Mouse (Mus musculus) heart, embryonic 12.5 days (tissue): ENCODE measurements around the gene Ankrd52. TPM values are rescaled to one million over a fixed set of nuclear protein-coding genes. Genes with fewer than 3 reads are reported as not detected.

Experiments used
- ATAC-seq: fragments of 200-750 bp; cut with Nextera tagmentation; 2 replicates; pipeline ENCODE4 v1.8.0; 2017; ENCODE audit warnings: moderate TSS enrichment, moderate library complexity; ENCODE audit not compliant: insufficient number of reproducible peaks, low FRiP score
- H3K27ac ChIP-seq: fragments of 300-500 bp; sonication (generic); 2 replicates; pipeline ENCODE4 v1.5.1; 2016; ENCODE audit warnings: mild to moderate bottlenecking, moderate library complexity; ENCODE audit not compliant: poor library complexity, severe bottlenecking
- H3K27me3 ChIP-seq: fragments of 300-500 bp; sonication (generic); replicated peaks from 2 replicates; pipeline ENCODE4 v1.6.1; 2016; ENCODE audit warnings: mild to moderate bottlenecking, moderate library complexity
- H3K36me3 ChIP-seq: fragments of 300-500 bp; sonication (generic); 2 replicates; pipeline ENCODE4 v1.6.1; 2016; ENCODE audit warnings: mild to moderate bottlenecking, moderate library complexity
- H3K4me1 ChIP-seq: fragments of 300-500 bp; sonication (generic); replicated peaks from 2 replicates; pipeline ENCODE4 v1.6.1; 2016; ENCODE audit warnings: mild to moderate bottlenecking
- H3K4me2 ChIP-seq: fragments of 300-500 bp; sonication (generic); 2 replicates; pipeline ENCODE4 v1.6.1; 2016; ENCODE audit warnings: mild to moderate bottlenecking, moderate library complexity
- H3K4me3 ChIP-seq: fragments of 300-500 bp; sonication (generic); 2 replicates; pipeline ENCODE4 v1.5.1; 2016; ENCODE audit warnings: mild to moderate bottlenecking
- H3K9ac ChIP-seq: fragments of 300-500 bp; sonication (generic); 2 replicates; pipeline ENCODE4 v1.6.1; 2016; ENCODE audit warnings: mild to moderate bottlenecking, moderate library complexity
- H3K9me3 ChIP-seq: fragments of 300-500 bp; sonication (generic); replicated peaks from 2 replicates; pipeline ENCODE4 v1.6.1; 2016; ENCODE audit warnings: mild to moderate bottlenecking, moderate library complexity
- WGBS: fragments of 180-500 bp; shearing (Covaris S2); methylation state at CpG from one replicate; pipeline ENCODE4 v1.1.7; 2016; 5-methylcytosine and 5-hydroxymethylcytosine counted together
- polyA plus RNA-seq: library from polyadenylated mRNA; unstranded; fragments of >200 nt; fragmentation: Nextera tagmentation; extraction: Ambion mirVana; gene quantifications from 2 replicates; pipeline ENCODE4 v1.2.1, GENCODE M21; 2016

Ankrd52 gene
- polyA plus RNA-seq, 1 experiment from 2014 or later, result 10.6 TPM

GRCm38 (mm10) chr10:128422426-128422825, 45.5 kb downstream of the Ankrd52 start:
- 62% methylated on average over 5 of the region's 5 CpGs for WGBS
- Histone ChIP-seq H3K4me3 (no peak overlapping the region), H3K27me3 (no peaks in the 10 kb centered on the region), H3K9ac (no peak overlapping the region), H3K27ac (no peak overlapping the region), H3K4me1 (peaks cover 5% of the 10 kb centered on the region), H3K9me3 (no peaks in the 10 kb centered on the region), H3K36me3 (peaks cover 78% of the 10 kb centered on the region), H3K4me2 (no peak overlapping the region)
- no peak for ATAC-seq

DNA sequence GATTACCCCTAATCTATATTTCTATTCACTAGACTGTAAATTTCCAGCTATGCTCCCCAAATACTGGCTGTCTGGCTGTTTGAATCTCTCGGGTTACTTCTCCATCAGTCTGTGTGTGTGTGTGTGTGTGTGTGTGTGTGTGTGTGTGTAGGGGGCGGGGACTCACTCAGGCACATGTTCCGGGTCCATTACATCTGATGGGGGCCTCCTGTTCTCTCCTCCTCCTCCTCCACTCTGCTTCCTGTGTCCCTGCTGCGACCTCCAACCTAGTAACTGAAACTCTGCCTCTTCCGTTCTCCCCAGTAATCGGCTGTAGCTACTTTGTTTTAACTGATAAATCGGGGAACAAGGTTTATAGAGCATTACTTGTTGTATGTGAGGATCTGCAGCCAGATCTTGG, 47.7 kb downstream of the Ankrd52 start:
- H3K27me3 ChIP-seq, result no peaks in the 10 kb centered on the region
- no peak overlapping the region for H3K4me2 ChIP-seq
- H3K36me3 ChIP-seq, result peaks cover 75% of the 10 kb centered on the region
- H3K4me3 ChIP-seq, result no peak overlapping the region
- 0 out of 2 replicates have a peak overlapping the region, but pooled peaks have one; percentile 17 for H3K9ac ChIP-seq
- ATAC-seq, result no peak
- H3K27ac ChIP-seq, result peak overlapping the region; percentile 62; the same call in 1 of the 2 replicates
- WGBS, result 50% methylated on average over 7 of the region's 7 CpGs
- H3K9me3 ChIP-seq, result no peaks in the 10 kb centered on the region
- peaks cover 5% of the 10 kb centered on the region for H3K4me1 ChIP-seq

DNA sequence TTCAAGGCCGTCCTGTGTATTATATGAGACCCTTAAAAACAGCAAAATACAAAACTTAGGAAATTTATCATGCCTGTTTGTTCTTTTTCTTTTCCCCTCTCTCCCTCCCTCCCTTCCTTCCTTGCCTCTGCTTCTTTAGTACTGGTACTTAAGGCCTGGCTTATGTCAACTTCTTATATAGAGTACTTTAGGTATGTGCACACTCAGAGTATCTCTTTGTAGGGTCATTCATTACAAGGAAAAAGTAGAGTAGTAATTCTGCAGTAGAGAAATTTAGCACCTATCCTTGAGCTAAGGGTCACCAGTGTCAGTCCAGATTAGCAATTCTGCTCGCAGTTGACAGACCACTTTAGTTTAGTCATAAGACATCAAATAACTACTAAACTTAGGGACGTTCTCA, 48.3 kb downstream of the Ankrd52 start:
- no peak overlapping the region for H3K27ac ChIP-seq
- H3K9me3 ChIP-seq, result no peaks in the 10 kb centered on the region
- WGBS, result 75% methylated on average over 3 of the region's 3 CpGs
- H3K36me3 ChIP-seq, result peaks cover 75% of the 10 kb centered on the region
- H3K4me3 ChIP-seq, result no peak overlapping the region
- peaks cover 5% of the 10 kb centered on the region for H3K4me1 ChIP-seq
- H3K4me2 ChIP-seq, result no peak overlapping the region
- no peak for ATAC-seq
- no peaks in the 10 kb centered on the region for H3K27me3 ChIP-seq
- H3K9ac ChIP-seq, result no peak overlapping the region

DNA sequence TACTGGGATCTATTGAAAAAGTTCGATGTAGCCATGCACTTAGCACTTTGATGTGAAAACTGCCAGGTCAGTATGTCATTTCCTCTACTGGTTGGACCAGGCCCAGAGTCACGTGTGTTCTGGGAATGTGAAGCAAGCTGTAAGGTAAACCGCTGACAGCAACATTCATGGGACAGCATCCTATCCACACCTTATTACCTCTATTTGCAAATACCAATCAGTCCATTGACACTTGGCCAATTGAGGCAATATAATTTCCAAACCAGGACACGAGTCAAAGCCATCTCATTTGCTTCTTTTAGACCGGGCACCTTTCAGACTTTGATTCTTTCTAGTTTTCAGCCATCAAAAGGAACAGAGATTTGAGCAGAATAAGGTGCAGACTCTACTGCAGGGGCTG, 52.1 kb downstream of the Ankrd52 start:
- 88% methylated on average over 5 of the region's 5 CpGs for WGBS
- Histone ChIP-seq H3K9me3 (no peaks in the 10 kb centered on the region), H3K4me2 (no peak overlapping the region), H3K36me3 (peaks cover 63% of the 10 kb centered on the region), H3K4me1 (peaks cover 5% of the 10 kb centered on the region), H3K4me3 (no peak overlapping the region), H3K27ac (no peak overlapping the region), H3K9ac (no peak overlapping the region), H3K27me3 (no peaks in the 10 kb centered on the region)
- ATAC-seq, result no peak

DNA sequence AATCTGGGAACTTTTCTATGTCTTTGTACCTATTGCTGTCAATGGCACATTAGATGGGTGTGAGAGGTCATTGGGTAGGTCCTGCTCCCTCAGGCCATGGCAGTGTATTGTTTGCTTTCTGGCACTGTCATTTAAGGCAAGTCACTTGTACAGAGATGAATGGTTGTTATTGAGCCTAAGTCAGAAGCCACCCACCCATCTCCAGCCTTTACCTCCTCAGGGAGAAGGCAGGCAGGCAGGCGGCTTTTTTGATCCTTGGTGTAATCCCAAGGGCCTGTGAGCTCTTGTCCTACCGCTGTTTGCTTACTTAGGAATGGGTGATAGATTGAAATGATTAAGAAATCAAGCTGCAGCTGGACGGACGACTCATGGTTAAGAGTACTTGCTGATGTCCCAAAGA, 52.5 kb downstream of the Ankrd52 start:
- peaks cover 63% of the 10 kb centered on the region for H3K36me3 ChIP-seq
- no peak overlapping the region for H3K9ac ChIP-seq
- no peak overlapping the region for H3K4me2 ChIP-seq
- peaks cover 5% of the 10 kb centered on the region for H3K4me1 ChIP-seq
- no peak for ATAC-seq
- no peaks in the 10 kb centered on the region for H3K9me3 ChIP-seq
- H3K4me3 ChIP-seq, result no peak overlapping the region
- H3K27me3 ChIP-seq, result no peaks in the 10 kb centered on the region
- WGBS, result 84% methylated on average over 4 of the region's 4 CpGs
- no peak overlapping the region for H3K27ac ChIP-seq

- Histone ChIP-seq H3K9me3 (no peaks in the 10 kb centered on the region), H3K4me1 (peaks cover 13% of the 10 kb centered on the region; the same call in 1 of the 2 replicates), H3K27ac (no peak overlapping the region), H3K4me3 (no peak overlapping the region), H3K9ac (no peak overlapping the region), H3K4me2 (no peak overlapping the region), H3K36me3 (peaks cover 83% of the 10 kb centered on the region), H3K27me3 (no peaks in the 10 kb centered on the region)
- no peak for ATAC-seq
- WGBS, result 92% methylated on average over 2 of the region's 2 CpGs
Observed at GRCm38 (mm10) chr10:128433417-128433816, 56.5 kb downstream of the Ankrd52 start.

- Histone ChIP-seq H3K9me3 (no peaks in the 10 kb centered on the region), H3K36me3 (peaks cover 82% of the 10 kb centered on the region), H3K4me2 (no peak overlapping the region), H3K27ac (no peak overlapping the region), H3K4me3 (no peak overlapping the region), H3K4me1 (peaks cover 18% of the 10 kb centered on the region), H3K27me3 (no peaks in the 10 kb centered on the region), H3K9ac (no peak overlapping the region)
- WGBS, result 83% methylated on average over 10 of the region's 10 CpGs
- no peak for ATAC-seq
Observed at GRCm38 (mm10) chr10:128434681-128435080, 57.8 kb downstream of the Ankrd52 start.

DNA sequence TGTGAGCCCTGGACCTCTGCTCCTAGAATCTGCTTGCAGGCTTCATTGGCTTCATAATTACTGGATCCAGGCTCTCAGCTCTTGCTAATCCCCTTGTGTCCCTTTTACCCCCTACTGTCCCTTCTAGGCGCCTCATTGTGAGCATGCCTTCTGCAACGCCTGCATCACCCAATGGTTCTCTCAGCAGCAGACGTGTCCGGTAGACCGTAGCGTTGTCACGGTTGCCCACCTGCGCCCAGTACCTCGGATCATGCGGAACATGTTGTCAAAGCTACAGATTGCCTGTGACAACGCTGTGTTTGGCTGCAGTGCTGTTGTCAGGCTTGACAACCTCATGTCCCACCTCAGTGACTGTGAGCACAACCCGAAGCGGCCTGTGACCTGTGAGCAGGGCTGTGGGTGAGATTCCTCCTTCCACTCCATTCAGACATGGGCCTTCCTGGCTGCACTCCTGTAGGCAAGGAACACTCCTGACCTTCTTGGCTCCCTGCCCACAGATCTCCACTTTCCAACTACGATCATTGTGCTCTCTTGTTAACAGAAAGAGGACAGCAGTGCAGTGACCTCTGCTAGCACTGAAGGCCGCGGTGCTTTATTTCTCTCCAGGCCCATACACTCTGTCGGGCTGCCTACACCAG, 58.4 kb downstream of the Ankrd52 start:
- no peak for ATAC-seq
- Histone ChIP-seq H3K4me3 (no peak overlapping the region), H3K36me3 (peaks cover 80% of the 10 kb centered on the region), H3K27ac (peak overlapping the region; percentile 64), H3K9ac (peak overlapping the region; percentile 1; the same call in 1 of the 2 replicates), H3K4me1 (peaks cover 18% of the 10 kb centered on the region), H3K4me2 (no peak overlapping the region), H3K9me3 (no peaks in the 10 kb centered on the region), H3K27me3 (no peaks in the 10 kb centered on the region)
- 82% methylated on average over 17 of the region's 17 CpGs for WGBS

- ATAC-seq, result no peak
- no peak overlapping the region for H3K4me2 ChIP-seq
- H3K36me3 ChIP-seq, result peaks cover 80% of the 10 kb centered on the region
- no peaks in the 10 kb centered on the region for H3K27me3 ChIP-seq
- H3K4me1 ChIP-seq, result peaks cover 18% of the 10 kb centered on the region
- peak overlapping the region; percentile 64; the same call in 1 of the 2 replicates for H3K27ac ChIP-seq
- peak overlapping the region; percentile 1; the same call in 1 of the 2 replicates for H3K9ac ChIP-seq
- 85% methylated on average over 5 of the region's 5 CpGs for WGBS
- H3K9me3 ChIP-seq, result no peaks in the 10 kb centered on the region
- H3K4me3 ChIP-seq, result no peak overlapping the region
Observed at GRCm38 (mm10) chr10:128435873-128436272, 59.0 kb downstream of the Ankrd52 start.

- Histone ChIP-seq H3K9me3 (no peaks in the 10 kb centered on the region), H3K4me3 (no peak overlapping the region), H3K4me1 (peaks cover 18% of the 10 kb centered on the region), H3K4me2 (no peak overlapping the region), H3K27me3 (no peaks in the 10 kb centered on the region), H3K27ac (no peak overlapping the region), H3K9ac (no peak overlapping the region), H3K36me3 (peaks cover 80% of the 10 kb centered on the region)
- 93% methylated on average over 8 of the region's 8 CpGs for WGBS
- no peak for ATAC-seq
Observed at GRCm38 (mm10) chr10:128436376-128436775, 59.5 kb downstream of the Ankrd52 start.

DNA sequence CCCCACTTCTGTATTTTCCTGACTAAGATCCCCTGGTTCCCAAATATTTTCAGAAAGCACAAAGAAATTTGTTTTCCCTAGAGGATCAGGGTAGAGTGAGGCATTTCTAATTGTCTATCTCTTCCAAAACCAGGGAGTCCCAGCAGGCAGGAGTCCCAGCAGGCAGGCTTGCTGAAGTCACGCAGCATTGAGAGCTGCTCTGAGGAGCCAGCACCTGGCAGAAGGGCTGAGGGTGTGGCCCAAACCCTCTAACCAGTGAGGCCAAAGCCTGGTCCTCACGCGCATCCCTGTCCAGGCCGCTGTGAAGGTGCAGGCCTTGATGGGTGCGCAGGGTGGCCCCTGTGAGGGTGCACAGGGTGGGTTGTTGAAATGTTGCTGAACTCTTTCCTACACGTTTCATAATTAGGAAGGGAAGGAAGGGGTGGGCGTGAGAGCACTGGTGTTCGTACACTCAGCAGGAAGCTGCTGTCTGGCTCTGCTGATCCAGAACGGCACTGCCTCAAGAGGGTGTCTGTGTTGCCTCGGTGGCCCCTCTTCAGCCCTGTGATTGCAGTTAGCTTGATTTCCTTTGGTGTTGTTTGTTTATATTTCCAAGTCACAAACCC, 61.9 kb downstream of the Ankrd52 start:
- Histone ChIP-seq H3K9ac (no peak overlapping the region), H3K4me3 (no peak overlapping the region), H3K4me2 (no peak overlapping the region), H3K4me1 (peaks cover 18% of the 10 kb centered on the region), H3K36me3 (peaks cover 81% of the 10 kb centered on the region), H3K27ac (peak overlapping the region; percentile 44; the same call in 1 of the 2 replicates), H3K27me3 (no peaks in the 10 kb centered on the region), H3K9me3 (no peaks in the 10 kb centered on the region)
- WGBS, result 60% methylated on average over 10 of the region's 10 CpGs
- no peak for ATAC-seq
